Mouse (Mus musculus) stomach, embryonic 16.5 days (tissue): ENCODE measurements around the gene Ppig. TPM values are rescaled to one million over a fixed set of nuclear protein-coding genes. Genes with fewer than 3 reads are reported as not detected.
A peak's percentile ranks its signal among the peaks of the same experiment; 100 is the strongest.
"Not testable (repeated sequence)": the region's sequence is repeated elsewhere in the genome, so short reads cannot be mapped to it uniquely, and the experiment has no call there.

Experiments used
- ATAC-seq: fragments of 200-750 bp; cut with Nextera tagmentation; 2 replicates; pipeline ENCODE4 v1.8.0; 2017; ENCODE audit warnings: moderate number of reproducible peaks, moderate TSS enrichment; ENCODE audit not compliant: insufficient read depth, low FRiP score
- H3K27ac ChIP-seq: fragments of 300-500 bp; sonication (generic); 2 replicates; pipeline ENCODE4 v1.5.1; 2014; ENCODE audit warnings: low read length
- H3K27me3 ChIP-seq: fragments of 300-500 bp; sonication (generic); 2 replicates; pipeline ENCODE4 v1.6.1; 2014; ENCODE audit warnings: low read length, control low read depth, mixed read lengths; ENCODE audit not compliant: control insufficient read depth, insufficient read depth
- H3K36me3 ChIP-seq: fragments of 300-500 bp; sonication (generic); 2 replicates; pipeline ENCODE4 v1.6.1; 2014; ENCODE audit warnings: low read length; ENCODE audit not compliant: control insufficient read depth, insufficient read depth
- H3K4me1 ChIP-seq: fragments of 300-500 bp; sonication (generic); 2 replicates; pipeline ENCODE4 v1.6.1; 2014; ENCODE audit warnings: low read length, control low read depth, mixed read lengths; ENCODE audit not compliant: control insufficient read depth, insufficient read depth
- H3K4me2 ChIP-seq: fragments of 300-500 bp; sonication (generic); 2 replicates; pipeline ENCODE4 v1.6.1; 2014; ENCODE audit warnings: low read depth, low read length, mixed read lengths
- H3K4me3 ChIP-seq: fragments of 300-500 bp; sonication (generic); replicated peaks from 2 replicates; pipeline ENCODE4 v1.5.1; 2014; ENCODE audit warnings: mild to moderate bottlenecking, low read length
- H3K9ac ChIP-seq: fragments of 300-500 bp; sonication (generic); 2 replicates; pipeline ENCODE4 v1.6.1; 2014; ENCODE audit warnings: low read length
- H3K9me3 ChIP-seq: fragments of 300-500 bp; sonication (generic); replicated peaks from 2 replicates; pipeline ENCODE4 v1.6.1; 2016; ENCODE audit warnings: low read length, control low read depth; ENCODE audit not compliant: control insufficient read depth
- WGBS: fragments of 180-500 bp; shearing (Covaris S2); extraction: QIAGEN DNeasy Blood & Tissue Kit; methylation state at CpG from one replicate; pipeline ENCODE4 v1.1.7; 2014; 5-methylcytosine and 5-hydroxymethylcytosine counted together
- polyA plus RNA-seq: library from polyadenylated mRNA; unstranded; fragments of >200 nt; fragmentation: Nextera tagmentation; extraction: Ambion mirVana; gene quantifications from 2 replicates; pipeline ENCODE4 v1.2.1, GENCODE M21; 2015

Ppig gene
- 117 and 133 TPM in 2 replicates for polyA plus RNA-seq

DNA sequence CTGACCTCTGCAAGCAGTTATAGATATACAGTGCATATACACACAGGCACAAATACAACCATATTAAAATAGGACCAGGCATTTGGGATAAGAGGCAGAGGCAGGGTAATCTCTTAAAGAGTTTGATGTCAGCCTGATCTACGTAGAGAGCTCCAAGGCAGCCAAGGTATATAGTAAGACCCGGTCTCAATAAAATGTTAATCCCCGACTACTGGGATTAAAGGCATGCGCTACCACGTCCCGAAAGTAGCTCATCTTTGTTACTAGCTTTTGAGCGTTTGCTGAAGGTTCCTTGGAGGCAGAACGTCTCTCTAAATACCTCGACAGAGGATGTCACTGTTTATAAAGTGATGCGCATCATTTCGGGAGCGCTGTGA lies at the start of gene Ppig:
Gene Ppig, plus strand, starts transcription at position 273 of the 377 bp plus-strand sequence.
- 0 out of 2 replicates have a peak, but pooled peaks cover 5% of the 10 kb centered on the region for H3K27me3 ChIP-seq
- 4% methylated on average over 12 of the region's 12 CpGs for WGBS
- peak within 1 kb of the TSS; percentile 92 for H3K27ac ChIP-seq
- no peak; the same call in 1 of the 2 replicates for ATAC-seq
- peak within 1 kb of the TSS; percentile 97 for H3K4me3 ChIP-seq
- no peaks in the 10 kb centered on the region for H3K36me3 ChIP-seq
- H3K9me3 ChIP-seq, result no peaks in the 10 kb centered on the region
- H3K4me2 ChIP-seq, result peak within 1 kb of the TSS; percentile 82
- H3K9ac ChIP-seq, result peak within 1 kb of the TSS; percentile 93
- H3K4me1 ChIP-seq, result peaks cover 4% of the 10 kb centered on the region; the same call in 1 of the 2 replicates

DNA sequence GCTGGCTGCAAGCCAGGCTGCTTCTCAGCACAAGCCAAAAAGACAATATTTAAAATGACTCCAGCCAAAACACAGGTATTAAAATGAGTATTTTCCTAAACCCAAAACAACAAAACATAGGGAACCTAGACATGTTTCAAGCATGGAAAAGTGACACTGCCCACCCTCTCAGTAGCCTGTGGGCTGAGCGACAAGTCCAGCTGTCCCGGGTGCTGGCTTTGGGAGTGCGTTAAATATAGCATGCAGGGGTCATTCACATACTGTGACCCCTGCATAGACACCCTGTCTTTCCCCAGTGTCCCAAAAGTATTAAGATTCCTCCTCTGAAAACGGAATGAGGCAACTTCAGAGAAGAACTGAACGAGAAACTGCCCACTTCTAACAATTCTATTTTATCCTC lies 48.6 kb upstream of the Ppig start:
- Histone ChIP-seq H3K36me3 (no peaks in the 10 kb centered on the region), H3K4me3 (no peak overlapping the region), H3K27me3 (no peaks in the 10 kb centered on the region), H3K9me3 (no peaks in the 10 kb centered on the region), H3K4me2 (no peak overlapping the region), H3K4me1 (no peaks in the 10 kb centered on the region), H3K27ac (no peak overlapping the region), H3K9ac (no peak overlapping the region)
- 58% methylated on average over 5 of the region's 5 CpGs for WGBS
- ATAC-seq, result no peak

DNA sequence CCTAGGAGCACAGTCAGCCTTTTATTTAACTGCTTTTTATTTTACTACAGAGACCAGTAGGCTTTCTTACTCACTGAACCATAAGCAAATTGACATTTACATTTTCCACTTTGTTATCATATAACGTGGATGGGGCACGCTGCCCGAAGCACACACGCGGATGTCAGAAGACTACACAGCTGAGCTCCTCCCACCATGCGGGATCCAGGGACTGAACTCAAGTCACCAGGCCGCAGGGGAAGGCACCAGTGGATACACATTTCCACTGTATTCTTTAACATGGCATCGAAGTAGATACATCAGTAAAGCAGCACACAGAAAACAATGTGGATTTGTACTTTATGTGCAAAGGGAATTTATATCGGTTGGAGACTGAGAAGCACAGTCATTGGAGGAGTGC lies 47.1 kb upstream of the Ppig start:
- ATAC-seq, result no peak
- WGBS, result 87% methylated on average over 9 of the region's 9 CpGs

DNA sequence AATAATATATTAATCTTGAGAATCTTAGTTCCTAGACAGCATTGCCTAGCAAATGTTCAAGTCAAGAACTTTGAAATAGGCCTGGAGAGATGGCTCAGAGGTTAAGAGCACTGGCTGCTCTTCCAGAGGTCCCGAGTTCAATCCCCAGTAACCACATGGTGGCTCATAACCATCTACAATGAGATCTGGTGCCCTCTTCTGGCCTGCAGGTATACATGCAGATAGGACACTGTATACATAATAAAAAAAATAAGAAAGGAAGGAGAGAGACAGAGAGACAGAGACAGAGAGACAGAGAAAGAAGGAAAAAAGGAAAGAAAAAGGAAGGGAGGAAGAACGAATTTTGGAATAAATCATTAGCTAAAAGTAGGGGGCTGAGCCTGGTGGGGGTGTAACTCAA lies 45.6 kb upstream of the Ppig start:
- Histone ChIP-seq H3K9me3 (no peaks in the 10 kb centered on the region), H3K4me3 (no peak overlapping the region), H3K27ac (no peak overlapping the region), H3K36me3 (no peaks in the 10 kb centered on the region), H3K4me1 (no peaks in the 10 kb centered on the region), H3K27me3 (no peaks in the 10 kb centered on the region), H3K9ac (no peak overlapping the region), H3K4me2 (no peak overlapping the region)
- ATAC-seq, result no peak
- 59% methylated on average over 2 of the region's 2 CpGs for WGBS

More for the DNA sequence above, 47.1 kb upstream of the Ppig start:
- Histone ChIP-seq H3K9me3 (no peaks in the 10 kb centered on the region), H3K4me3 (no peak overlapping the region), H3K9ac (no peak overlapping the region), H3K4me1 (no peaks in the 10 kb centered on the region), H3K27ac (no peak overlapping the region), H3K27me3 (no peaks in the 10 kb centered on the region), H3K36me3 (no peaks in the 10 kb centered on the region), H3K4me2 (no peak overlapping the region)

DNA sequence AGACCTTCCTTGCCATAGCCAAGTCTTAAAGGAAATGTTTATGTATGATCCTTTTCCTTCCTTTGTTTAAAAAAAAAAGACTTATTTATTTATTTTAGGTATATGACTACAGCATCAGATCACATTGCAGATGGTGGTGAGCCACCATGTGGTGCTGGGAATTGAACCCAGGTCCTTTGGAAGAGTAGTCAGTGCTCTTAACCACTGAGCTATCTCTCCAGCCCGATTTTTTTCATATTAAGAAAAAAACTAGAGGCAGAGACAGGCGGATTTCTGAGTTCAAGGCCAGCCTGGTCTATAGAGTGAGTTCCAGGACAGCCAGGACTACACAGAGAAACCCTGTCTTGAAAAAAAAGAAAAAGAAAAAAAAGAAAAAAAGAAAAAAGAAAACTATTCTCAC lies 45.1 kb upstream of the Ppig start:
- not testable (repeated sequence) for ATAC-seq, H3K4me2 ChIP-seq, H3K36me3 ChIP-seq, H3K9ac ChIP-seq, H3K27ac ChIP-seq, H3K27me3 ChIP-seq, H3K9me3 ChIP-seq, H3K4me3 ChIP-seq, H3K4me1 ChIP-seq
- 87% methylated on average over 2 of the region's 2 CpGs for WGBS

DNA sequence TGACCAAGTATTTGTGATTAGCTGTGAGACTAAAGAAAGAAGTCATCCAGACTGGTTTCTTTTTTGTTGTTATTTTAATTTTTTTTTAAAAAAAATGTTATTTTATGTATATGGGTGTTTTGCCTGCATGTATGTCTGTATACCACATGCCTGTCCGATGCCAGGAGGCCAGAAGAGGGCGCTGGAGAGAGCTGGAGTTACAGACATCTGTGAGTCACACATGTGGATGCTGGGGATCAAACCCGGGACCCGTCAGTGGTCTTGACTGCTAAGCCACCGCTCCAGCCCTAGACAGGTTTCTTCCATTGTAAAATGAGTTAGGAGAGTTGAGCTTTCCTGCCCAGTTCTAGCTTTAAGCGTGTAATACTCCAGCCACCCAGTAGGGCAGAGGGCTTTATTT lies 42.4 kb upstream of the Ppig start:
- Histone ChIP-seq H3K4me3 (no peak overlapping the region), H3K4me2 (no peak overlapping the region), H3K27me3 (no peaks in the 10 kb centered on the region), H3K9me3 (no peaks in the 10 kb centered on the region), H3K4me1 (no peaks in the 10 kb centered on the region), H3K9ac (no peak overlapping the region), H3K27ac (no peak overlapping the region), H3K36me3 (no peaks in the 10 kb centered on the region)
- 60% methylated on average over 6 of the region's 6 CpGs for WGBS
- ATAC-seq, result no peak

DNA sequence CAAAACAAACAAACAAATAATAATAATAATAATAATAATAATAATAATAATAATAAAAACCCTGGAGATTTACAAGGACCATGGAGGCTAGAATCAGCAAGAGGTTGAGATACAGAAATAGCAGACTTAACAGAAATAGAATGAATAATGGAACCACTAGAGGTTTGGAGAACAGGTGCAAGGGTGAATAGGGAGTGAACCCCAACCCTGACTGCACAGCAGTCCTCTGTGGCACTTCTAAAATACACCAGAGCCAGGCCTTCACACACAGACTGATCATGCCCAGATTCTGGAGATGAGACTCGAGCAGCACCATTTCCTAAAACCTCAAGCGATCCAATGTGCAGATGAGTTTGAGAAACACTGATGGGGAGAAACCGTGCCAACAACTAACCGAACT lies 40.4 kb upstream of the Ppig start:
- Histone ChIP-seq H3K4me2 (no peak overlapping the region), H3K27ac (no peak overlapping the region), H3K9me3 (no peaks in the 10 kb centered on the region), H3K4me3 (no peak overlapping the region), H3K36me3 (no peaks in the 10 kb centered on the region), H3K27me3 (no peaks in the 10 kb centered on the region), H3K4me1 (no peaks in the 10 kb centered on the region), H3K9ac (no peak overlapping the region)
- no peak for ATAC-seq
- 82% methylated on average over 4 of the region's 4 CpGs for WGBS

DNA sequence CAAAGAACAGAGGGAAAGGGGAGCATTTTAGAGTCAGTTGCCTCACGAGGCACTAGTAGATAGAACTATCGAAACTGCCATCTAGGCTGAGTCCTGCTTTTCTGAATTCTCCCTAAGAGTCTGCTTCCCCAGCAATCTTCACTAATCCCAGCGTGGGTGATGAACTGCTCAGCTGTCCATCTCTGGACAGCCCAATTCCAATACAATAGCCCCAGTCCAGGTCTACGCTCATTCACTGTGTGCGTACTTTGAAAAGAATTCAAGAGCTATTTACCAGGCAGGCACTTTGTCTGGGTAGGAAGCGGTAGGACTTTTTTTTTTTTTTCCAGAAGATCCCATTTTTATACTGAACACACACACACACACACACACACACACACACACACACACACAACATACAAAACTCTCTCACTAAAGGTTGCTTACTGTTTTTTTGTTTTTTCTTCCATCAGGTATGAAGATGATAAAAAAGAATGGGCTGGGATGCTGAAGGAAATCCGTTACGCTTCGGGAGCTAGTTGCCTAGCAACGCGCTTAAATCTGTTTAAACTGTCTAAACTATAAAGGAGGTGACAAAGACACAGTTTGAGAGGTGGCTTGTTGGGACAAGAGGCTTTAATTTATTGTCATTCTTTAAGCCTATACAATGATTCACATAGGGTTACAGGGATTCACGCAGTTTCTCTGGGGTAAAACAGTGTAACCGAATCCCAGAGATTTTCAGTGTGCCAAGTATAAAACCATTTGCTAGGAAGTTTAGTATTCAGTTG lies 39.1 kb upstream of the Ppig start:
- no peaks in the 10 kb centered on the region for H3K27me3 ChIP-seq
- WGBS, result 84% methylated on average over 13 of the region's 13 CpGs
- no peak overlapping the region for H3K27ac ChIP-seq
- no peaks in the 10 kb centered on the region for H3K9me3 ChIP-seq
- no peaks in the 10 kb centered on the region for H3K4me1 ChIP-seq
- no peaks in the 10 kb centered on the region for H3K36me3 ChIP-seq
- H3K9ac ChIP-seq, result no peak overlapping the region
- no peak overlapping the region for H3K4me3 ChIP-seq
- no peak for ATAC-seq
- H3K4me2 ChIP-seq, result no peak overlapping the region

DNA sequence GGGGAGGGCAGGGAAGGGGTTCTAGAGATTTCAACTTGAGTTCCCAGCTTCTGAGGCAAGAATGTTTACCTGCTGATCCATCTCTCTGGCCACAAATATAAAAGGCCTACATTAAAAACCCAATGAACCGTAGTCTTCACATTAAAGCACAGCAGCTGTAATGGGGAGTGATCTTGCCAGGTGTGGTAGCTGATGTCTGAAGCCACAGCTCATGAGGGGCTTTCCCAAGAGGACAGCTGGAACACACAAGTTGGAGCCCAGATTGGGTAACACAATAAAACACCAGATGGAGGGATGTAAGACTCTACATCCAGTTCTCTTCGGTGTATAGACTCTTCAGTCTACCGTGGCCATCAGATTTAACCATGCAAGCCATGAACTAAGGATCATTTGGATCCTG lies 37.9 kb upstream of the Ppig start:
- H3K27ac ChIP-seq, result no peak overlapping the region
- H3K4me1 ChIP-seq, result no peaks in the 10 kb centered on the region
- ATAC-seq, result no peak
- H3K36me3 ChIP-seq, result no peaks in the 10 kb centered on the region
- H3K9me3 ChIP-seq, result no peaks in the 10 kb centered on the region
- H3K4me3 ChIP-seq, result no peak overlapping the region
- H3K4me2 ChIP-seq, result no peak overlapping the region
- no peaks in the 10 kb centered on the region for H3K27me3 ChIP-seq
- H3K9ac ChIP-seq, result no peak overlapping the region
- 93% methylated on average over 3 of the region's 3 CpGs for WGBS
